Mouse (Mus musculus) MEL (cell line): Measurements from ENCODE around the gene Polr1d.

Experiments
- CHD1 ChIP-seq: IDR thresholded peaks from 2 replicates; pipeline ENCODE4 v1.6.1; 2012; ENCODE audit warnings: low read depth, mild to moderate bottlenecking, inconsistent platforms, low read length, improper control_type of control experiment
- CTCF ChIP-seq, 3 experiments: IDR thresholded peaks in 2 of 3; conservative IDR thresholded peaks in 1 of 3; 2 replicates each; pipeline ENCODE4 v1.5.1; 2011 to 2012; ENCODE audit warnings: low read length in 3 of 3, low read depth in 2 of 3, mild to moderate bottlenecking in 2 of 3, improper control_type of control experiment in 1 of 3, inconsistent platforms in 1 of 3, mixed read lengths in 1 of 3, moderate library complexity in 1 of 3; ENCODE audit not compliant: control insufficient read depth in 1 of 3, insufficient read depth in 1 of 3, poor library complexity in 1 of 3, severe bottlenecking in 1 of 3
- EP300 ChIP-seq, 2 experiments: IDR thresholded peaks; 2 replicates each; pipeline ENCODE4 v1.6.1; 2011; ENCODE audit warnings: improper control_type of control experiment in 2 of 2, low read length in 2 of 2, low read depth in 1 of 2, mild to moderate bottlenecking in 1 of 2
- GABPA ChIP-seq: IDR thresholded peaks from 2 replicates; pipeline ENCODE4 v1.6.1; 2012; ENCODE audit warnings: low read depth, mild to moderate bottlenecking, inconsistent platforms, low read length, improper control_type of control experiment, moderate library complexity
- POLR2A ChIP-seq, 2 experiments: IDR thresholded peaks; 2 replicates each; pipeline ENCODE4 v1.6.1; 2011 to 2012; ENCODE audit warnings: low read length in 2 of 2, mild to moderate bottlenecking in 2 of 2, control low read depth in 1 of 2, improper control_type of control experiment in 1 of 2, low read depth in 1 of 2, moderate library complexity in 1 of 2; ENCODE audit not compliant: control insufficient read depth in 1 of 2, insufficient read depth in 1 of 2, poor library complexity in 1 of 2
- POLR2AphosphoS2 ChIP-seq: IDR thresholded peaks from 2 replicates; pipeline ENCODE4 v1.6.1; 2011; ENCODE audit warnings: low read length, improper control_type of control experiment
- RAD21 ChIP-seq: IDR thresholded peaks from 2 replicates; pipeline ENCODE4 v1.6.1; 2011; ENCODE audit warnings: mild to moderate bottlenecking, low read depth, low read length, improper control_type of control experiment
- SIN3A ChIP-seq: IDR thresholded peaks from 2 replicates; pipeline ENCODE4 v1.6.1; 2012; ENCODE audit warnings: low read length, improper control_type of control experiment, inconsistent platforms
- TCF12 ChIP-seq: IDR thresholded peaks from 2 replicates; pipeline ENCODE4 v1.6.1; 2014; ENCODE audit warnings: low read depth, mild to moderate bottlenecking, inconsistent platforms, low read length, improper control_type of control experiment, moderate library complexity
- USF1 ChIP-seq: IDR thresholded peaks from 2 replicates; pipeline ENCODE4 v1.6.1; 2014; ENCODE audit warnings: low read depth, mild to moderate bottlenecking, inconsistent platforms, low read length, improper control_type of control experiment, moderate library complexity

GRCm38 (mm10) chr5:147159320-147159719 lies 82.5 kb downstream of the Polr1d start:
- TF ChIP-seq CTCF (IDR thresholded peaks at IDR 0.05 in 2 of 3, conservative IDR thresholded peaks at IDR 0.05 in 1 of 3; ENCODE audit: control insufficient read depth in 1 of 3, insufficient read depth in 1 of 3, low read depth in 2 of 3, low read length in 3 of 3, poor library complexity in 1 of 3, severe bottlenecking in 1 of 3) (no peak), SIN3A (no peak), EP300 (IDR thresholded peaks at IDR 0.05; ENCODE audit: low read depth in 1 of 2, low read length in 2 of 2) (no peak), TCF12 (no peak), CHD1 (no peak), USF1 (no peak), POLR2A (IDR thresholded peaks at IDR 0.05; ENCODE audit: control insufficient read depth in 1 of 2, insufficient read depth in 1 of 2, low read depth in 1 of 2, low read length in 2 of 2, poor library complexity in 1 of 2) (no peak), RAD21 (no peak), GABPA (no peak), POLR2AphosphoS2 (no peak)
